Mouse (Mus musculus) T-helper 17 cell (primary cell): ENCODE data around the gene Zranb3.
"Not testable (repeated sequence)": the region's sequence is repeated elsewhere in the genome, so short reads cannot be mapped to it uniquely, and the experiment has no call there.

Source experiments
- in situ Hi-C, 2 experiments: fragments of 300-600 bp; cut with MboI, MseI; formaldehyde crosslinking; loops; 1 replicate in 1 of 2; 2 replicates in 1 of 2; pipeline ENCODE4 v1.15.1; 2025; ENCODE audit warnings: high pct_unique_total_duplicates in 2 of 2

Zranb3 gene

GRCm38 (mm10) chr1:128102641-128103461, at the start of gene Zranb3, which contains the start of gene R3hdm1:
Zranb3 (minus strand) TSS chr1:128103047.
R3hdm1 (plus strand) TSS chr1:128103301.
- in situ Hi-C loops: loop anchor here (10.0 kb wide), 1 partner anchor 312 kb away; the partner anchor contains the start of gene Dars (in 2 of the 2)

- in situ Hi-C loops: no loop called here
Observed at GRCm38 (mm10) chr1:128141737-128142136, 38.9 kb upstream of the Zranb3 start.

GRCm38 (mm10) chr1:128141039-128141438, 38.2 kb upstream of the Zranb3 start:
- in situ Hi-C loops: no loop called here

GRCm38 (mm10) chr1:128136222-128136621, 33.4 kb upstream of the Zranb3 start:
- in situ Hi-C loops: not testable (repeated sequence)

GRCm38 (mm10) chr1:128120913-128121627, 18.2 kb upstream of the Zranb3 start:
- in situ Hi-C loops: no loop called here

GRCm38 (mm10) chr1:128103520-128104088, 757 bp upstream of the Zranb3 start:
- in situ Hi-C loops: loop anchor here (10.0 kb wide), 1 partner anchor 311 kb away; the partner anchor contains the start of gene Dars (in 2 of the 2)

- in situ Hi-C loops: loop anchor here (10.0 kb wide), 1 partner anchor 313 kb away; the partner anchor contains the start of gene Dars (in 2 of the 2)
Observed at GRCm38 (mm10) chr1:128102251-128102640, 601 bp downstream of the Zranb3 start.

- in situ Hi-C loops: no loop called here
Observed at GRCm38 (mm10) chr1:128098309-128098708, 4.5 kb downstream of the Zranb3 start.

- in situ Hi-C loops: no loop called here
Observed at GRCm38 (mm10) chr1:128094686-128095085, 8.2 kb downstream of the Zranb3 start.

GRCm38 (mm10) chr1:128082800-128083199, 20.0 kb downstream of the Zranb3 start:
- in situ Hi-C loops: no loop called here

- in situ Hi-C loops: no loop called here
Observed at GRCm38 (mm10) chr1:128081873-128082272, 21.0 kb downstream of the Zranb3 start.

- in situ Hi-C loops: no loop called here
Observed at GRCm38 (mm10) chr1:128080936-128081696, 21.7 kb downstream of the Zranb3 start.

GRCm38 (mm10) chr1:128078646-128079045, 24.2 kb downstream of the Zranb3 start:
- in situ Hi-C loops: no loop called here

- in situ Hi-C loops: no loop called here
Observed at GRCm38 (mm10) chr1:128077788-128078187, 25.1 kb downstream of the Zranb3 start.

GRCm38 (mm10) chr1:128076791-128077479, 25.9 kb downstream of the Zranb3 start:
- in situ Hi-C loops: no loop called here

GRCm38 (mm10) chr1:128073051-128073450, 29.8 kb downstream of the Zranb3 start:
- in situ Hi-C loops: no loop called here

GRCm38 (mm10) chr1:128070003-128070402, 32.8 kb downstream of the Zranb3 start:
- in situ Hi-C loops: no loop called here

GRCm38 (mm10) chr1:128068945-128069397, 33.9 kb downstream of the Zranb3 start:
- in situ Hi-C loops: no loop called here

- in situ Hi-C loops: no loop called here
Observed at GRCm38 (mm10) chr1:128064716-128065115, 38.1 kb downstream of the Zranb3 start.

GRCm38 (mm10) chr1:128062167-128062566, 40.7 kb downstream of the Zranb3 start:
- in situ Hi-C loops: no loop called here

GRCm38 (mm10) chr1:128061401-128061800, 41.4 kb downstream of the Zranb3 start:
- in situ Hi-C loops: no loop called here
